Mouse (Mus musculus): ENCODE results near the gene Gm43517.

DNA sequence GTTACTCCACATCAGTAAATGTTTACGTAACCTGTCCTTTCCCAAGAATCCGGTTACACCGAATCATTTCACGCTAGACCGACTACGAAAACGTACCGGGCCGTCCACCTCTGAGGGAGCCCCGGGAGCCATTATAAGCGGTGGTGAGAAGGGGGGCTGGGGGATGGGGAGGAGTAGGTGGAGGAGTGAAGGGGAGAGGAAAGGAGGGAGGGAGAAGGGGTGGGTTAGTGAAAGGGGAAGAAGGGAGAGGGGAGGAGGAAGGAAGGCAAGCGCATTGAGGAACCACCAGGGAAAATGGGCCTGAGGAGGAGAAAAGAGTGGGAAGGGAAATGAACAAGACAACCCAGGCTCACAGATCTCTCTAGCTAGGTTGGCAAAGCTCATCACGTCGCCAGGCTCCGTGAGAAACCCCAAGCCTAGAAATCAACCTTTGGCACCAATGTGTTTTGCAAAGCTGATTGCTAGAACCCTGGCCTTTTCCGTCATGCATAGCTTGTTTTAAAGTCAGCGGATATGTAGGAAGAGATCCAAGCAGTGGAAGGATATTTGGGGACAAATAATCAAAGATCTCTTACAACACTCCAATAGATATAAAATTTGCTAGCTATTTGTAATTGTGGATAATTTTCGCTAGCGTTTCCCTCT lies 3.1 kb upstream of the Gm43517 start:
- TF ChIP-seq POLR2A (IDR thresholded peaks at IDR 0.05; ENCODE audit: borderline replicate concordance, insufficient read depth, low read length) = no peak
- no peak for TF ChIP-seq CTCF (IDR thresholded peaks at IDR 0.05; ENCODE audit: borderline replicate concordance, insufficient read depth, low read depth, low read length)
